Mouse (Mus musculus) olfactory bulb, adult 2 months (tissue): ENCODE measurements around the gene Rprm. TPM values are rescaled to one million over a fixed set of nuclear protein-coding genes. Genes with fewer than 3 reads are reported as not detected.

Experiments used
- H3K27ac ChIP-seq: fragments of 200-500 bp; 2 replicates; pipeline ENCODE4 v1.5.1; 2012; ENCODE audit warnings: low read depth, low read length; ENCODE audit not compliant: insufficient read depth
- H3K4me1 ChIP-seq: fragments of 200-500 bp; 2 replicates; pipeline ENCODE4 v1.6.1; 2012; ENCODE audit warnings: low read length; ENCODE audit not compliant: control insufficient read depth, insufficient read depth
- H3K4me3 ChIP-seq: fragments of 200-500 bp; 2 replicates; pipeline ENCODE4 v1.5.1; 2012; ENCODE audit warnings: mild to moderate bottlenecking, low read depth, low read length, moderate library complexity; ENCODE audit not compliant: insufficient read depth
- CTCF ChIP-seq: fragments of 200-500 bp; IDR thresholded peaks from 2 replicates; pipeline ENCODE4 v1.5.1; 2012; ENCODE audit warnings: low read depth, mild to moderate bottlenecking, low read length, moderate library complexity; ENCODE audit not compliant: insufficient read depth
- POLR2A ChIP-seq: fragments of 200-500 bp; IDR thresholded peaks from 2 replicates; pipeline ENCODE4 v1.6.1; 2012; ENCODE audit warnings: mild to moderate bottlenecking, low read depth, low read length, moderate library complexity; ENCODE audit not compliant: insufficient read depth
- WGBS: fragments of 180-500 bp; shearing (Covaris S2); methylation state at CpG from one replicate; pipeline ENCODE4 v1.1.7; 2018; 5-methylcytosine and 5-hydroxymethylcytosine counted together
- polyA plus RNA-seq: library from polyadenylated mRNA; stranded (reverse); fragments of >200 nt; gene quantifications from 2 replicates; pipeline ENCODE4 v1.2.4, GENCODE M21; 2012; ENCODE audit warnings: low replicate concordance; ENCODE audit not compliant: missing spikeins, insufficient read depth, insufficient read length

Gene Rprm
- not detected in 2 replicates for polyA plus RNA-seq

DNA sequence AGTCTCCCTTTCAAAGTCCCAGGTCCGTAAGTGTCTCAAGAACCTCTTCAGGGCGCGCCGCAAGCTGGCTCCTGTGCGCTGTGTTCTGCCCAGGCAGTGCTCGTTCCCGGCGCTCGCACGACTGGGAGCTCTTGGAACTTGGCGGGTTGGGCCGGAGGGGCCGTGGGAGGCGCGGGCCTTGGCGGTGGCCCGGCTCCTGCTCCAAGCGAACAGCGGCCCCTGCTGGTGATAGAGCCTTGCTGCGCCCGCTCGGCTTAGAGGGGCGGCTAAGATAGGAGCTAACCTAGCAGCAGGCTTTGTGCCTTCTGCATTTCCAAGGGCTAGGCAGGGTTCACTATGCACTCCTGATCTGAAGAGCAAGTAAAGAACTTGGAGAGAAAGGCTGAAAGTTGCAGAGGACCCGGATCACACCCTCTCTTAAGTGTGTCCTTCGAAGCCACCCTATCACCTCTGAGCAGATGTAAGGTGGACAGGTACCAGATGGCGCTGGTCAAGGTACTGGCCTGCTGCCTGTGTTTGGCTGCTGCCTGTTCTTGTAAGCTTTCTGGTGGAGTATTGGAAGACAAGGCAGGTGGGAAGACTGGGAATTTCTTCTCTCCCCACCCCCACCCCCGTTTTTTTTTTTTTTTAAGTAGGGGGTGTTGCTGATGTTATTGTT lies at the start of gene Rprm:
TSS of gene Rprm (minus strand) at position 123 of the 658 bp plus-strand sequence.
- TF ChIP-seq POLR2A, result peak; percentile 23
- TF ChIP-seq CTCF, result peak; percentile 88
- Histone ChIP-seq H3K4me3 (peak within 1 kb of the TSS; percentile 55), H3K27ac (peak within 1 kb of the TSS; percentile 26), H3K4me1 (peaks cover 14% of the 10 kb centered on the region)
- WGBS, result 6% methylated on average over 27 of the region's 27 CpGs

GRCm38 (mm10) chr2:54119305-54119704 lies 34.0 kb upstream of the Rprm start:
- no peak for TF ChIP-seq CTCF
- TF ChIP-seq POLR2A, result no peak
- no peak overlapping the region for H3K4me3 ChIP-seq
- no peaks in the 10 kb centered on the region for H3K4me1 ChIP-seq
- WGBS, result 79% methylated on average over 6 of the region's 6 CpGs
- H3K27ac ChIP-seq, result no peak overlapping the region

GRCm38 (mm10) chr2:54118881-54119280 lies 33.5 kb upstream of the Rprm start:
- 19% methylated on average over 3 of the region's 3 CpGs for WGBS
- Histone ChIP-seq H3K27ac (no peak overlapping the region), H3K4me1 (no peaks in the 10 kb centered on the region), H3K4me3 (no peak overlapping the region)
- TF ChIP-seq CTCF (no peak), POLR2A (no peak)

DNA sequence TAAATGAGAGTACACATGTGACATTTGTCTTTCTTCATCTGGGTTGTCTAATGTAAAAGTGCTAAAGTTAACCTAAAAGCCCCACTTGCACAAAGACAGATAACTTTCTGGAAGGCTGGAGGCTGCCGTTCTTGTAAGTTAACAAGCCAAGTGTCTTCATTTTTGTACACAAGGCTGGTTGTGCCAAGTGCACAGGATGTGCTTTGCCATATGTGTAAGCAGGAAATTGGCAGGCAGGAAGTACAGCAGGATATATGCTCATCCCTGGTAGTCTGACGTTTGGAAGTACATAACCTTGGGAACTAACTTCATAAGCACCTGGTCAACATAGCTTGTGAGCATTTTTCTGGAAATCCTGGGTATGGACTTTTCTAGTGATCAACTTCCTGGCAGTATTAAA lies 25.9 kb upstream of the Rprm start:
- no peak for TF ChIP-seq CTCF
- no peak for TF ChIP-seq POLR2A
- no peak overlapping the region for H3K27ac ChIP-seq
- H3K4me3 ChIP-seq, result no peak overlapping the region
- WGBS, result 79% methylated on average over 2 of the region's 2 CpGs
- no peaks in the 10 kb centered on the region for H3K4me1 ChIP-seq

- TF ChIP-seq POLR2A (no peak), CTCF (no peak)
- Histone ChIP-seq H3K4me3 (no peak overlapping the region), H3K4me1 (no peaks in the 10 kb centered on the region), H3K27ac (no peak overlapping the region)
- WGBS, result 78% methylated on average over 1 of the region's 1 CpGs
Observed at GRCm38 (mm10) chr2:54106232-54106726, 20.9 kb upstream of the Rprm start.

- H3K4me3 ChIP-seq, result no peak overlapping the region
- no peak for TF ChIP-seq POLR2A
- no peak for TF ChIP-seq CTCF
- no peak overlapping the region for H3K27ac ChIP-seq
- H3K4me1 ChIP-seq, result no peaks in the 10 kb centered on the region
- WGBS, result 83% methylated on average over 1 of the region's 1 CpGs
Observed at GRCm38 (mm10) chr2:54099939-54100338, 14.6 kb upstream of the Rprm start.

GRCm38 (mm10) chr2:54092616-54093015 lies 7.3 kb upstream of the Rprm start:
- no peaks in the 10 kb centered on the region for H3K4me1 ChIP-seq
- WGBS, result 84% methylated on average over 3 of the region's 3 CpGs

GRCm38 (mm10) chr2:54086254-54086653 lies 902 bp upstream of the Rprm start:
- 48% methylated on average over 4 of the region's 4 CpGs for WGBS
- Histone ChIP-seq H3K4me3 (no peak overlapping the region), H3K4me1 (peaks cover 14% of the 10 kb centered on the region), H3K27ac (no peak overlapping the region)
- TF ChIP-seq POLR2A, result no peak

More at GRCm38 (mm10) chr2:54092616-54093015, 7.3 kb upstream of the Rprm start:
- Histone ChIP-seq H3K4me3 (no peak overlapping the region), H3K27ac (no peak overlapping the region)
- no peak for TF ChIP-seq POLR2A
- no peak for TF ChIP-seq CTCF

GRCm38 (mm10) chr2:54084737-54085429 lies 469 bp downstream of the Rprm start:
- peaks cover 14% of the 10 kb centered on the region for H3K4me1 ChIP-seq
- peak overlapping the region; percentile 55 for H3K4me3 ChIP-seq
- TF ChIP-seq POLR2A (no peak), CTCF (no peak)
- H3K27ac ChIP-seq, result peak overlapping the region; percentile 26
- 1% methylated on average over 51 of the region's 51 CpGs for WGBS
